Mouse (Mus musculus): Measurements from ENCODE around the gene Myh6. TPM values are rescaled to one million over a fixed set of nuclear protein-coding genes. Genes with fewer than 3 reads are reported as not detected.
"Not testable (repeated sequence)": the region's sequence is repeated elsewhere in the genome, so short reads cannot be mapped to it uniquely, and the experiment has no call there.

Myh6 gene
- polyA plus RNA-seq, 1 experiment: not detected

GRCm38 (mm10) chr14:55005967-55006366 is 39.2 kb upstream of the Myh6 start:
- Histone ChIP-seq H3K4me1 (ENCODE audit: control insufficient read depth, insufficient read depth, low read length) (peaks cover 20% of the 10 kb centered on the region), H3K27ac (ENCODE audit: insufficient read depth, low read depth, low read length) (no peak overlapping the region), H3K4me3 (ENCODE audit: insufficient read depth, low read depth, low read length) (no peak overlapping the region)
- WGBS: 89% methylated on average over 8 of the region's 8 CpGs
- TF ChIP-seq CTCF (IDR thresholded peaks at IDR 0.05; ENCODE audit: insufficient read depth, low read depth, low read length) (no peak), POLR2A (IDR thresholded peaks at IDR 0.05; ENCODE audit: insufficient read depth, low read depth, low read length) (no peak)

- Histone ChIP-seq H3K4me3 (ENCODE audit: insufficient read depth, low read depth, low read length) (no peak overlapping the region), H3K27ac (ENCODE audit: insufficient read depth, low read depth, low read length) (no peak overlapping the region), H3K4me1 (ENCODE audit: control insufficient read depth, insufficient read depth, low read length) (peaks cover 20% of the 10 kb centered on the region)
- WGBS: 92% methylated on average over 2 of the region's 2 CpGs
- TF ChIP-seq CTCF (IDR thresholded peaks at IDR 0.05; ENCODE audit: insufficient read depth, low read depth, low read length): no peak
- TF ChIP-seq POLR2A (IDR thresholded peaks at IDR 0.05; ENCODE audit: insufficient read depth, low read depth, low read length): no peak
Observed at GRCm38 (mm10) chr14:55005506-55005905, 38.8 kb upstream of the Myh6 start.

- 66% methylated on average over 18 of the region's 18 CpGs for WGBS
- H3K27ac ChIP-seq (ENCODE audit: insufficient read depth, low read depth, low read length): peak overlapping the region; percentile 34
- H3K4me3 ChIP-seq (ENCODE audit: insufficient read depth, low read depth, low read length): no peak overlapping the region
- peaks cover 20% of the 10 kb centered on the region for H3K4me1 ChIP-seq (ENCODE audit: control insufficient read depth, insufficient read depth, low read length)
- TF ChIP-seq POLR2A (IDR thresholded peaks at IDR 0.05; ENCODE audit: insufficient read depth, low read depth, low read length): no peak
- TF ChIP-seq CTCF (IDR thresholded peaks at IDR 0.05; ENCODE audit: insufficient read depth, low read depth, low read length): no peak
Observed at GRCm38 (mm10) chr14:55003878-55004855, 37.4 kb upstream of the Myh6 start.

- H3K4me1 ChIP-seq (ENCODE audit: control insufficient read depth, insufficient read depth, low read length): peaks cover 20% of the 10 kb centered on the region
- H3K4me3 ChIP-seq (ENCODE audit: insufficient read depth, low read depth, low read length): no peak overlapping the region
- TF ChIP-seq CTCF (IDR thresholded peaks at IDR 0.05; ENCODE audit: insufficient read depth, low read depth, low read length): no peak
- no peak for TF ChIP-seq POLR2A (IDR thresholded peaks at IDR 0.05; ENCODE audit: insufficient read depth, low read depth, low read length)
- 69% methylated on average over 7 of the region's 7 CpGs for WGBS
- H3K27ac ChIP-seq (ENCODE audit: insufficient read depth, low read depth, low read length): no peak overlapping the region
Observed at GRCm38 (mm10) chr14:55002687-55003120, 36.0 kb upstream of the Myh6 start.

GRCm38 (mm10) chr14:55001938-55002686 is 35.4 kb upstream of the Myh6 start:
- 51% methylated on average over 12 of the region's 12 CpGs for WGBS
- Histone ChIP-seq H3K4me1 (ENCODE audit: control insufficient read depth, insufficient read depth, low read length) (peaks cover 22% of the 10 kb centered on the region), H3K4me3 (ENCODE audit: insufficient read depth, low read depth, low read length) (no peak overlapping the region), H3K27ac (ENCODE audit: insufficient read depth, low read depth, low read length) (no peak overlapping the region)
- TF ChIP-seq POLR2A (IDR thresholded peaks at IDR 0.05; ENCODE audit: insufficient read depth, low read depth, low read length) (no peak), CTCF (IDR thresholded peaks at IDR 0.05; ENCODE audit: insufficient read depth, low read depth, low read length) (no peak)

- no peak for TF ChIP-seq CTCF (IDR thresholded peaks at IDR 0.05; ENCODE audit: insufficient read depth, low read depth, low read length)
- no peak for TF ChIP-seq POLR2A (IDR thresholded peaks at IDR 0.05; ENCODE audit: insufficient read depth, low read depth, low read length)
- Histone ChIP-seq H3K27ac (ENCODE audit: insufficient read depth, low read depth, low read length) (no peak overlapping the region), H3K4me1 (ENCODE audit: control insufficient read depth, insufficient read depth, low read length) (peaks cover 28% of the 10 kb centered on the region), H3K4me3 (ENCODE audit: insufficient read depth, low read depth, low read length) (no peak overlapping the region)
- 100% methylated on average over 2 of the region's 2 CpGs for WGBS
Observed at GRCm38 (mm10) chr14:55001446-55001845, 34.7 kb upstream of the Myh6 start.

GRCm38 (mm10) chr14:55000814-55001213 is 34.1 kb upstream of the Myh6 start:
- H3K4me1 ChIP-seq (ENCODE audit: control insufficient read depth, insufficient read depth, low read length): peaks cover 33% of the 10 kb centered on the region
- 91% methylated on average over 6 of the region's 6 CpGs for WGBS
- H3K4me3 ChIP-seq (ENCODE audit: insufficient read depth, low read depth, low read length): no peak overlapping the region
- TF ChIP-seq CTCF (IDR thresholded peaks at IDR 0.05; ENCODE audit: insufficient read depth, low read depth, low read length) (no peak), POLR2A (IDR thresholded peaks at IDR 0.05; ENCODE audit: insufficient read depth, low read depth, low read length) (no peak)
- H3K27ac ChIP-seq (ENCODE audit: insufficient read depth, low read depth, low read length): no peak overlapping the region

- H3K4me3 ChIP-seq (ENCODE audit: insufficient read depth, low read depth, low read length); H3K27ac ChIP-seq (ENCODE audit: insufficient read depth, low read depth, low read length): not testable (repeated sequence)
- 66% methylated on average over 5 of the region's 5 CpGs for WGBS
Observed at GRCm38 (mm10) chr14:54999868-55000267, 33.1 kb upstream of the Myh6 start.

GRCm38 (mm10) chr14:54998680-54999079 is 32.0 kb upstream of the Myh6 start:
- TF ChIP-seq POLR2A (IDR thresholded peaks at IDR 0.05; ENCODE audit: insufficient read depth, low read depth, low read length): no peak
- TF ChIP-seq CTCF (IDR thresholded peaks at IDR 0.05; ENCODE audit: insufficient read depth, low read depth, low read length): no peak
- Histone ChIP-seq H3K4me1 (ENCODE audit: control insufficient read depth, insufficient read depth, low read length) (peaks cover 38% of the 10 kb centered on the region), H3K27ac (ENCODE audit: insufficient read depth, low read depth, low read length) (no peak overlapping the region), H3K4me3 (ENCODE audit: insufficient read depth, low read depth, low read length) (no peak overlapping the region)

More at GRCm38 (mm10) chr14:54999868-55000267, 33.1 kb upstream of the Myh6 start:
- peaks cover 41% of the 10 kb centered on the region for H3K4me1 ChIP-seq (ENCODE audit: control insufficient read depth, insufficient read depth, low read length)
